Mouse (Mus musculus) cerebellum, adult 18-20 months (tissue): Measurements from ENCODE around the gene Creb3l4.

Source experiments
- DNase-seq, 2 experiments: peaks; one replicate each; pipeline ENCODE4 v3.0.0; 2021

The Creb3l4 gene

DNA sequence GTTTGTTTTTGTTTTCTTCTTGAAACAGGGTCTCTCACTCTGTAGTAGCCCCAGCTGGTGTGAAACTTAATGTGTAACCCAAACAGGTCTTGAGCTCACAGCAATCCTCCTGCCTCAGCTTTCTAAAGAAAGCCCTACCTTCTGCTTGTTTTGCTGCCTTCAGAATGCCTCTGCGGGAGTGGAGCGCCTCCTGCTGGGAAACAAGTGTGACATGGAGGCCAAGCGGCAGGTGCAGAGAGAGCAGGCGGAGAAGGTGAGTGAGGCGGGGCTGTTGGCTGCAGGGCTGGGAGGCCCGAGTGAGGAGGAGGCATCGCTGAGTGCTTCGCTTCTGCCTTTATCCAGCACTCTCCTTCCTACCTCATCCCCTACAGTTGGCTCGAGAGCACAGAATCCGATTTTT is 19.0 kb downstream of the Creb3l4 start:
- DNase-seq = no peak

DNA sequence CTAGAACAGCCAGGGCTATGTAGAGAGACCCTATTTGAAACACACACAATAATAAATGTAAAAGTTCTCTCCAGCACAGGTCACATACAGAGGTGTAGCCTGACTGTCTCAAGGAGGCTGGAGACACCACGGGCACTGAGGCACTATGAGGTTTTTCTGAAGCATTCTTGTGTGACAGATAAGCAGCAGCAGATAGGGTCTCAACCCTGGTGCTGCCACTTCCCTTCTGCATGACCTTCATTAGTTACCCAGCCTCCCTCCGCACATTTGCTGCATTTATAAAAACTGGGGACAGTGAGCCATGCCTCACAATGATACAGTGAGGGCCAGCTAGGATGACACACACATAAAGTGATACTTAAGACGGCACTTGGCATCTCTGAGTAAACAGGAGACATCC is 20.4 kb downstream of the Creb3l4 start:
- no peak for DNase-seq

DNA sequence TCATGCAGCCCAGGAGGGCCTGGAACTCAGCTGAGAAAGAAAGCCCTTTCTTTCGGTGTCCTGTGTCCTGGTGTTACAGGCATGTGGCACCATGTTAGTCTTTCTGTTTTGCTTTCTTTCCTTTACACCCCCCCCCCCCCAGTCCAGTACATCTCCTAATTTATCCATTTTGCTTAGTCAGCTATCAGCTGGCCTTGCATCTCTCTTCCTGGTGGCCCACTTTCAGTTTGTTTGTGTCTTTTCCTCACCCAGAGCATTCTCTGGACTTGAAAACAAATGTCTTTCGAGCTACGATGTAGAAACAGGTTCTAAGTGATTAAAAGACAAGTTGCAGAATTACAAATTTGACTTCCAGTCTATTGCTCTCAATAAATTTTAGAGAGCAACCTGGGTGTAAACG is 20.9 kb downstream of the Creb3l4 start:
- DNase-seq = no peak

DNA sequence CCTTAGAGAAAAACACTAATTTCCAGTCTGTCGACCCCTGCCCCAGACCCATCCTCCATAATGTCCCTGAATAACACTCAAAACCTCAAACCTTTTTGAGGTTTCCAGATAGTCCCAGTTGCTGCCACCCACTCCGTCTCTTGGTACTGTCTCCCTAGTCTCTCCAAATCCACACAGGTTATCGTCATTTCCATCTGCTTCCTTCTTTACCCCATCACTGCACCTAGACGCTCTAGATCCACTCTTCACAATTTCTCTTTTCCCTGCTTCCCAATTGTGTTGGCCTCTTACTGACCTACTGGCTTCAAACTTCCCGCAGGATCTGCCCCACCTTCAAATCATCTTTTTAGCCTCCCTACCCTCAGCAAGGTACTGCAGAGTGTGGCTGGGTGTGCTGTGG is 22.2 kb downstream of the Creb3l4 start:
- DNase-seq = no peak

DNA sequence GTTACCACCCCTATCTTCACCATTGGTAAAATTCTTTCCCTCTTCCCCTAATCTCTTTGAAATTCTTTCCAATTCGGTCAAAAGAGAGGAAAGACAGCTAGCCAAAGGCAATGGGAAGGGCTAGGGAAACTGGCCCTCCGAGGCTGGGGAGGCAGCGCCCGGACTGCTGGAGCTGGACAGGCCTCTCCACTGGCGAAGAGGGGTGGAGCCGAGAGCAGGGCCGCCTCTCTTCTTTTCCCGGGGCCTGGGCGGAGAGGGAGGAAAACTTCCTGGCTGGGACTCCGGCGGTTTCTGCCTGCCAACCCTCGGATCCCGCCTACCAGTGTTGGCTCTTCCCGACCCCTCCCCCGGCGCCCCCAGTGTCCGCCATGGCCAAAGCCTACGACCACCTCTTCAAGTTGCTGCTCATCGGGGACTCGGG is 22.8 kb downstream of the Creb3l4 start:
- DNase-seq = peak; percentile 45 to 54

DNA sequence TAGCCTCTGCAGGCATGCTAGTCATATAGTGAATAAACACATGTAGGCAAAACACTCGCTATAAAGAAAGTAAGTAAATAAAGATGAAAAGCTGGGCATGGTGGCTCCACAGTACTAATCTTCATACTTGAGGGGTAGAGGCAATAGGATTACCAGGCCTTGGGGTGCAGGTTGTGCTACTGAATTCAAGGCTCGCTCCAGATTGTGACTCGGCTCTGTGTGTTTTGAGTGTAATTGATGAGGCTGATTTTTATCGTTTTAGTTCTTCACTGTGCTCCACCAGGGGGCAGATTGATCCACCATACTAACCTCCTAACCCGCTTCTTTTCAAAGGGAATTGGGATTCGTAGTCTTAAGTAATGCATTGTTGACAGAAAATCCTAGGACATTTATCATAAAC is 23.2 kb downstream of the Creb3l4 start:
- DNase-seq = peak; percentile 66 to 77

DNA sequence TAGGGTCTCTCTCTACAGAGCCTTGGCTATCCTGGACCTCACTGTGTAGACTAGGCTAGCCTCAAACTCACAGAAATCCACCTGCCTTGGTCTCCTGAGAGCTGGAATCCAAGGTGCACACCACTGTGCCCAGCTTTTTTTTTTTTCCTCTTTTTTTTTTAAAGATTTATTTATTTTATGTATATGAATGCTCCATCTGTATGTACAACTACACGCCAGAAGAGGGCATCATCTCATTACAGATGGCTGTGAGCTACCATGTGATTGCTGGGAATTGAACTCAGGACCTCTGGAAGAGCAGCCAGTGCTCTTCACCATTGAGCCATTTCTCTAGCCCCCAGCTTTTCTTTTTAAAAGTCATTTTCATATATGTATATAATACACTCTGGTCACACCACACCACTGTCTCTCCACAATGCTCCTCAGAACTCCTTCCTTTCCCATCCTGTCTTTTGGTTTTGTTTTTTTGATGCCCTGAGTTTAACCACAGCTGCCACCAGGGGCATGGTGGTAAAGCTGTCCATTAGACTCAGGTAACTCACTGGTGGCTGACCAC is 27.4 kb downstream of the Creb3l4 start:
- DNase-seq = no peak

DNA sequence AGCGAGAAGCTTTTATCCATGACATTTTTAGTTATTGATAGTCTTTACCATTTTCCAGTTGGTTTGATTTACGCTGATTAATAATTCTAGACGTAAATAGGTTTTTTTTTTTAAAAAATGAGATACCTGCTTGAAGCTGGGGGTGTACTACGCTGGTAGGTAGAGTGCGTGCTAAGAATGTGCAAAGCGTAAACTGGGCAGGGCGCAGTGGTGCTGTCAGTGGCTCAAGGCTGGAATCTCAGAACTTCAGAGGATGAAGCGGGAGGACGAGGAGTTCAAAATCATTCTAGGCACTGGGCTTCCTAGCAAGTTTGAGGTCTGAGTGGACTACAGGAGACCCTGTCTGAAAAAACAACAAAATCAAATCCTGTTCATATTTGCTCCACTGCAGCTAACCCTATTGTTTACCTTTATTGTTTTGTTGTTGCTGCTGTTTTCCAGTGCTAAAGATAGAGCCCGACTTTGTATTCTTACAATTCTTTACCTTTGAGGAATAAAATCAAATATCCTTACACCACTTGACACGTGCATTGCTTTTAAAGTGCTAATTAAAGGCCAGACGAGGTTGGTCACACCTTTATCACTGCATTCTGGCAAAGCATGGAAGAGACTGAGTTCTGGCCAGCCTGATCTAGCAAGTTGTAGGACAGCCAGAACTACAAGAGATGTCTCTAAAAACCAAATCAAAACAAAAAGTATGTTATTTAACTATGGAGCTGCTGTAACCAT is 29.2 kb downstream of the Creb3l4 start:
- DNase-seq = peak; percentile 30 to 46

DNA sequence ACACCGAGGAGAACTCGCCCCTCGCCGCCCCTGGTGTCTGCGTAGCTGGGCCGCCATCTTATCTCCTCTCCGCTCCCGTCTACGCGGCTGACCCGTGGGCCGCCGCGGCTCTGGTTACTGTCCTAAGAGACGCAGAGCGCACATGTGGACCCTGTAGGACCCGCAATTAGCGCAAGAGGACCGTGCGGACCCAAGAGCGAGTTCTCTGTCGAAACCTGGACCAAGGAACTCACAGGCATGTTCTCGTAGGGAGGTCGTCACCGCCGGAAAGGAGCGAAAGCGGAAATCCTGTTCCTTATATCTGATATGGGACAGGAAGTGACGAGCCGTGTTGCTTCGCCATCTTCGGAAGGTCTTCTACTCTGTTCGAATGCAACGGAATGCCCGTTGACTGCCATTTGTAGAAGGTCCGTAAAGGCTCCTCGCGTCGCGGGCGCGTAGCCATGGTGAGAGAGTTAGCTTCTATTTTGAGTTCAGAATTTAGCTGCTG is 29.9 kb downstream of the Creb3l4 start, which contains the start of the genes Rps27 and Rab13:
Gene Rps27, minus strand, starts transcription at position 275 of the 490 bp plus-strand sequence.
Gene Rab13, plus strand, starts transcription at position 319 of the 490 bp plus-strand sequence.
- peak; percentile 86 to 91 for DNase-seq

DNA sequence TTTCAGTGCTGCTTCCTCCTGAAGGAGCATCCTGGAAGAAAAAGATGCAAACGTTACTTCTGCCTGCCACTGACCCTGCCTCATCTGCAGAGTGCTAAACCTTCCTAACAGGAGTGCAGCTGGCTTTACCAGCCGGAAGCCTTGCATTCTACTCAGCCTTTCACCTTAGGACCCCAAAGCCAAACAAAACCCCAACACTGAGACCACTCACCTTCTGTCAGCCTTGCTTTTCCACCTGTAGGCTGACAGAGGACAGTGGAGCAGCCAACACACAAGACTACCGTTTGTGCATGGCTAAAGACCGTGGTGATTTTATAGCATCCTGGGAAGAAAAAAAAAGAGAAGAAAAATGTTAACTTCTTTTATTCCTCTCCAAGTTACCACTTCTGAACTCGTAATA is 30.6 kb downstream of the Creb3l4 start:
- DNase-seq = no peak

DNA sequence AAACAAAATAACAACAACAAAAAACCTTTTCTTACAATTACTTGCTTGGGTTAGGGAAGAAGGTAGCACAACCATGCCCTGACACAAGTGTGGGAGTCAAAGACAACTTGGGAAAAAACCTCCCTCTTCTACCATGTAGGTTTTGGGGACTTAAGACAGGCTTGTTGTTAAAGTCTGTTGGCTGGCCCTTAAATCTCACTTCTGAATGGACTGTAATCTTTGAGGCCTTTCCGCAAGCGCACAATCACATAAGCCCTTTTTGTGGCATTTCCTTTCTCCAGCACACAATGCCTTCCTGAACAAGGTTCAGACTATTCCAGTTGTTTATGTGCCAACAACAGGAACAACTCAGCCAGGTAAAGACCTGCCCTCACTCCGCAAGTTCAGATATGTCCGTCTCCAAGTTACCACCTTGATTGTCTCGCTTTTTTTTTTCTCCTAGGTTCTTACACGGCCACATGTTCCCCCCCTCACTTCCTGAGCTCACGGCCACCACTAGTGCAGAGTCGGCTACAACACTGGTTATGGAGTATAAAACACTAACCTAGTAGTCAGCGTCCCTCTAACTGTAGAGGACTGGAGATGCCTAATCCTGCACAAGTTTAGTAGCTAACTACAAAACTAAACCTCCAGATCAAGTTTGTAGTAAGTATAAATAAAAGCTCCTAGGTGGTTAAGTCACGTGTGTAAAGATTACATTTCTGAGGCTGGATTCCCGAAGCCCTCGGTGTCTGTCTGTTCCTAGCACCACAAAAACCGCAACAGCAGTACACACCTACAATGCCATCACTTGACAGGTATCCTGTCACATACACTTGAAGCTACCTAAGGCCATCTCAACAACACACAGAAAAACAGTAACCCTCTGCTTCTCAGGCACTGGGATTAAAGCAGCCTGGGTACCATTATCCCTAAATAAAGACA is 31.6 kb downstream of the Creb3l4 start:
- no peak for DNase-seq

DNA sequence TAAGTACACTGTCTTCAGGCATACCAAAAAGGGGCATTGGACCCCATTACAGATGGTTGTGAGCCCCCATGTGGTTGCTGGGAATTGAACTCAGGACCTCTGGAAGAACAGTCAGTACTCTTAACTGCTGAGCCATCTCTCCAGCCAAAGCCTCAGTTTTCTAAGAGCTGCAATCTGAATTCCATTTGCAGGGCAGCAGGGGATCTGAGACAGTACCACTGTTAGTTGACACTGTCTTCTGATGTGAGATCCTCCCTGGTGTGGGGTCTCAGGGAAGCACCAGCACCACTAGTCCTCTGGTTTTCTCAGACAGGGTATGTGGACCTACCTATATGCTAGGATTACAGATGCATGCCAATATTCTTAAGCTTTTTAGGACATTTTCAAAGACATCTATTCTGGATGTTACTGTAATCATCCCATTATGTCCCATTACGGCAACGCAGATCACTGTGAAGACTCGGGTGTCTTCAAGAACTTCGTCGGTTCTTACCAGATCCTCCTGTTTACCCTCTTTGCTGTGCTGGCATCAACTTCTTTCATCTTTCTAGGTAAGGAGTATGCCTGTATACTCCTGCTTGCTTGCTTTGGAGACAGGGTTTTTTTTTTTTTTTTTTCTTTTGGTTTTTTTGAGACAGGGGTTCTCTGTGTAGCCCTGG is 33.3 kb downstream of the Creb3l4 start:
- no peak for DNase-seq

DNA sequence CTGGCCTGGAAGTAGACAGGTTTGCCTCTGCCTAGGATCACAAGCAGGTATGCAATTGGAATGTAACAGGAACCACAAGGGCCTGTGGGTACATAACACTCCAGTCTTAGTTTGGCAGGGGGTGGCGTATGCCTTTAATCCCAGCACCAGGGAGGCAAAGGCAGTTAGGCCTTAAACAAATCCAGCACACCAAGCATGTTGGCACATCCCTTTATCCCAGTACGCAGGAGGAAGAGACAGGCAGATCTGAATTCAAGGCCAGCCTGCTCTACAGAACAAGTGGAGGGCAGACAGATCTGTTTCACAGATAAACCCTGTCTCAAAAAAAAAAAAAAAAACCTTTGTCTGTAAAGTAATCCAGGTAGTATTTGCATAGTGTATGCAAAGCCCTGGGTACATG is 34.6 kb downstream of the Creb3l4 start:
- no peak for DNase-seq

DNA sequence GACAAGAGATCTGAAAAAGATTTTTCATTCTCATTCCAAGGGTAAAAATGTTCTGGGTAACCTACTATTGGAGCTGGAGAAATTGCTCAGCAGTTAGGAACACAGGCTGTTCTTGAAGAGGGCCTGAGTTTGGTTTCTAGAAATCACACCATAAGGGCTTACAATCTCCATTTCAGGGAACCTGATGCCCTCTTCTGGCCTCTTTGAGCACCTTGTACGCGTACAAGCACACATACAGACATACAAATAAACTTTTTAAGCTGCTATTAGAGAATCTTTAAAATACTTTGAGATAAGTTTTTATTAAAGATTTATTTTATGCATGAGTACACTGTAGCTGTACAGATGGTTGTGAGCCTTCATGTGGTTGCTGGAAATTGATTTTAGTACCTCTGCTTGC is 38.7 kb downstream of the Creb3l4 start:
- DNase-seq = no peak

DNA sequence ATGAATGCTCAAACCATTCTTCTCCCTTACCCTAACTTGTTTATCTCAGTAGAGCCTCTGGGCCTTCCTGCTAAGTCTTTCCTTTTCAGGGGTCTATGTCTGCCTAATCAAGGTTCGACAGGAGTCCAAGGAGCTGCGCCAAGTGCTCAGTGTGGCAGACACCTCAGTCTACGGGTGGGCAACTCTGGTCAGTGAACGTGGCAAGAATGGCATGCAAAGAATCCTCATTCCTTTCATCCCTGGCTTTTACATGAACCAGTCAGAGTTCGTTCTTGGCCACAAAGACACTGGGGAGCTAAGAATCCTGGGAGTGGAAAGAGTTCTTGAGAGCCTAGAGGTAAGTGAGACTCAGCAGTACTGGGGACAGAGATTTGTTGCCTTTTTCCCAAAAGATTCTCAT is 39.7 kb downstream of the Creb3l4 start:
- DNase-seq = no peak

DNA sequence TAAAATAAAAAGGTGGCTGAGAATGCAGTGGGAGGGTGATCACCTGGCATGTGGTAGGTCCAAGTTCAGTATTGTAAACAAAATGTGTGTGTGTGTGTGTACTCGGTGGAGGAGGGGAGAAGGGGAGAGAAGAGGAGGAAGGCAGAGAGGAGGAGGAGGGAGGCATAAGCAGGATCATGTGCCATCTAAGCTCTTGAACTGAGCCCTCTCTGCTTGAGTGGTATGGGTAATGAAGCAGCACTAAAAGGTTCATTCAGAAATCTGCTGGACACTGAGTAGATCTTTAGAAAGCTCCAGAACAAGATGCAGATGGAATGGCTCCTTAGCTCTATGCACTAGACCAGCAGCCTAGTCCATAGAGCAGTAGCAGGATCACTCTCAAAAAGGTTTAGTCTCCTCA is 40.4 kb downstream of the Creb3l4 start:
- no peak for DNase-seq

DNA sequence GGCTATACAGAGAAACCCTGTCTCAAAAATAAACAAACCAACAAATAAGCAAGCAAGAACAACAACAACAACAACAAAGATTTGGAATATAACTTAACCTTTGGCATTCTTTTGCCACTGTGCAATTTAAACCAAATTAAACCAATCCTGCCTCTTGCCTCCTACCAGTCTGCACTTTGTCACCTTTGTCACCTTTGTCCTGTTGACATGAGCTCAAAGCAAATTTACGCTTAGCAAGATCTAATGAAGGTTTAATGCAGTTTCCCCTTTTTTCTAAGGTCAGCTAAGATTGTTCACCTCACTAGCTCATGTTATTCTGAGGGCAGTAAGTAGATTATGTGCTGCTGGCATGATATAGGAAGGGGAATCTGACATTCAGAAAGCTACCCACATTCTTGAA is 45.8 kb downstream of the Creb3l4 start:
- DNase-seq = no peak

DNA sequence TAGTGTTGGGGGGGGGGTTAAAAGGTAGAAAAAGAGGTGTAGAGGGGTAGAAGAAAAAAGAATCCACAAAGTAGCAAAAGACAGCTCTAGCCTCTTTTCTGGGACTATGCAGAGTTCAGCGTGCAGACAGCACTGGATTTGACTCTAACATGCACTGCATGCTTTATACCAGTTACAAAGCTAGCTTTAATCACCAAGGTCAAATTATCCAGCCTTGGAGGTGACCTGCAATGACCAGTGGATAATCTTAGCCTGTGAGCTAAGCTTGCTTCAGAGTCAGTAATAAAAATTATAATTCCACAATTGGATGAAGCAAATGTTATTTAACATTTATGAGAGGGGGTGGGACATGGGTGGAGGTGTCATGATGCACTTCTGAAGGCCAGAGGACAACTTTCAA is 47.7 kb downstream of the Creb3l4 start:
- no peak for DNase-seq

DNA sequence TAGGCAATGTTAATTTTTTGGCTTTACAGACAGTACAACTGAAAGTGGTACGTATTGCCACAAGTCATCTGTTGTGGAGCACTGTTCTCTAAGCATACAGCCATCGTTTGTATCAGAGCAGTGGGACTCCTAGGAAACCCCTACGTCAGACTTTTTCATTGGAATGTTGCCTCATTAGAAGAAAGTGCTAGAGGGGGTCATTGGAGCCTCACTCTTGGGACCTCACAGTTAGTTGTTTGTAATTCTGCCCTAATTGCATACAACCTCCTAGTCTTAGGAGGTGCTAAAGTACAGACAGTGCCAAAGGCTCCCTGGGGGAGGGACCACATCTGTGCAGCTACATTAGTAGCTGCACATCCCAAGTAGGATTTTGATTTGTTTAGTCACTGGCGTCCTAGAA is 48.6 kb downstream of the Creb3l4 start:
- DNase-seq = no peak

DNA sequence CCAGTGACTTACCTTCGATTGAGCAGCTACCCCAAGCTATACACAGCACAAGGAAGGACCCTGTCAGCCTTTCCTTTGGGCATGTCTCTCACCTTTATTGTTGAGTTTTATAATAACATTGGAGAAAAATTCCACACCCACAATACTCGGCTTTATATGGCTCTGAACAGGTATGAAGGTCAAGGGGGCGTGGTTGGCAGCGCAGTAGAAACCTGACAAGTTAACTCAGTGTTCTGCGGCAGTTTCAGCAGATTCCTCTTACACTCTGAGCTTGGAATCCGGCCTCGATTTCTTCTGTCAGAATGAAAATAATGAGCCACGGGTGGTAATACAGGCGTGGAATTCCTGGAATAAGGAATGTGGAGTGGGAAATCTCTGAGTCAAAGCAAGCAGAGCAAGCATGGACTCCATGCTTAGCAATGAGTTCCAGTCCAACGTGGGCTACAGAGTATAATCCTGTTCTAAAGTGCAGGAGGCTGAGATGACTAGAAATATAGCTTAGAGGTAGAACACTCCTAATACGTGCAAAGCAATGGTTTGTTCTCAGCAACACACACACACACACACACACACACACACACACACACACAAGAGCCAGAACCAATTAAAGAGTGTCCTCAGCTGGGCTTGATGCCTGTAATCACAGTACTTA is 52.3 kb downstream of the Creb3l4 start:
- no peak for DNase-seq
